Mouse (Mus musculus) kidney, adult 2 months (tissue): ENCODE data around the gene Ifi205.

Source experiments
- CTCF ChIP-seq: fragments of 200-500 bp; conservative IDR thresholded peaks from 2 replicates; pipeline ENCODE4 v1.5.1; 2011; ENCODE audit warnings: low read depth, mild to moderate bottlenecking, control low read depth, low read length, moderate library complexity, mixed read lengths; ENCODE audit not compliant: insufficient read depth, insufficient read length
- POLR2A ChIP-seq: fragments of 200-500 bp; IDR thresholded peaks from one replicate; pipeline ENCODE4 v1.6.1; 2011; ENCODE audit warnings: low read depth, low read length, control low read depth

DNA sequence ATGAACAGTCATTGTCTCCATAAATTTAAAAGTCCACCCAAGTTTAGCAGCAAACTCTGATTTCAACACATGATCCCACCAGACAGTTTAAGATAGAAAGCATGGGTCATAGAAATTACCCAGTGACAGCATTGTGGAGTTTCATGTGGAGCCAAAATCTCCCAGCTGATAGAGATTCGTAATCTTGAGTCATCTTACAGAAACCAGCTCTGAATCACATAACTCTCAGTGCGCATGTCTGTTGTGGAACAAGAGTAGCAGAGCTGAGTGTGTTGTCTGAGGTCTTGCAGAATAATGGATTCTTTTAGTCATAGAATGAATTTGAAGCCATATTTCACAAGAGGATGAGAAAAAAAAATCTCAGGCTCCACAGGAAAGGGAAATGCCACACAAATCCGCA, 21.4 kb upstream of the Ifi205 start:
- no peak for TF ChIP-seq CTCF
- TF ChIP-seq POLR2A, result no peak
